Mouse (Mus musculus): ENCODE results near the gene Slc22a5.

- TF ChIP-seq POLR2A (IDR thresholded peaks at IDR 0.05; ENCODE audit: borderline replicate concordance, low read depth, low read length), result no peak
- no peak for TF ChIP-seq CTCF (IDR thresholded peaks at IDR 0.05; ENCODE audit: low read depth, low read length)
Observed at GRCm38 (mm10) chr11:53837731-53838130, 53.7 kb downstream of the Slc22a5 start.
